Mouse (Mus musculus): ENCODE measurements around the gene Gm21863. TPM values are rescaled to one million over a fixed set of nuclear protein-coding genes. Genes with fewer than 3 reads are reported as not detected.
"Not testable (repeated sequence)": the region's sequence is repeated elsewhere in the genome, so short reads cannot be mapped to it uniquely, and the experiment has no call there.

Gm21863 gene
- not detected in 2 replicates for polyA plus RNA-seq (2015; fragmentation: Nextera tagmentation; extraction: Ambion mirVana)

DNA sequence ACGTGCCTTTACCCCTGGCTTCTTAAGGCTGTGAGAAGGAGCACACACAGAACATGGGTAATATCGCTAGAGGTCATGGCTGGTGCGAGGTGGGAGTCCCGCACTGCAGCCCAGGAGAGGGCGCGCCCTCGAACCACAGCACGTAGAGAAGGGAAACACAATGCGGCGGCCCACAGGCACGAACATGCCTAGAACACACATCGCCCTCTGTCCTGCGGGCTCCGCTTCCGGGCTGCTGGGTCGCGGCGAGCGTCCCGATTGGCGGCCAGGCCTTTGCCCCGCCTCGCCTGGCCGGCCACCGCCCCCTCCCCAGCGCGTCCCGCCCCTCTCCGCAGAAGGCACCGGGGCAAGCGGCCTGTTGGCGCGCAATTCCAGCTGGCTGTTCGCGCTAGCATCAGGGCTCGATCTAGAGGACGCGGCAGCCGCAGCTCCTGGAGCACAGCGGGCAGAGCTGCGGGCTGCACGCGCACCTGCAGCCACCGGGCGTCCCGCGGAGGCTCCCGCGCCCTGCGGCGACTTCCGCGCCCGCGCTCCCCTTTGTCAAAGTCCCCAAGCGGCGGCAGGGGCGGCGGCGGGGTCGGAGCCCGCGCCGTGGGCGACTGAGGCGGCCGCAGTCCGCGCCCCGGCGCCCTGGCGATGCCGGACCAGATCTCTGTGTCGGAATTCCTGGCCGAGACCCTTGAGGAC lies at the start of gene Gm21863:
Gm21863 (plus strand) TSS at position 637 of the 687 bp plus-strand sequence.
- not testable (repeated sequence) for H3K4me3 ChIP-seq (ENCODE audit: low read depth, low read length); H3K9ac ChIP-seq (ENCODE audit: low read depth, low read length); H3K27me3 ChIP-seq (ENCODE audit: control insufficient read depth, insufficient read depth, low read depth, low read length); H3K4me1 ChIP-seq (ENCODE audit: control insufficient read depth, low read depth, low read length); H3K4me2 ChIP-seq (ENCODE audit: low read depth, low read length); H3K27ac ChIP-seq (ENCODE audit: low read length); H3K9me3 ChIP-seq (replicated peaks; ENCODE audit: control insufficient read depth, low read length); H3K36me3 ChIP-seq (ENCODE audit: control insufficient read depth, insufficient read depth)
- 13% methylated on average over 49 of the region's 75 CpGs for WGBS (ENCODE audit: insufficient replicate concordance)
- ATAC-seq (ENCODE audit: low read depth), result peak; percentile 72

DNA sequence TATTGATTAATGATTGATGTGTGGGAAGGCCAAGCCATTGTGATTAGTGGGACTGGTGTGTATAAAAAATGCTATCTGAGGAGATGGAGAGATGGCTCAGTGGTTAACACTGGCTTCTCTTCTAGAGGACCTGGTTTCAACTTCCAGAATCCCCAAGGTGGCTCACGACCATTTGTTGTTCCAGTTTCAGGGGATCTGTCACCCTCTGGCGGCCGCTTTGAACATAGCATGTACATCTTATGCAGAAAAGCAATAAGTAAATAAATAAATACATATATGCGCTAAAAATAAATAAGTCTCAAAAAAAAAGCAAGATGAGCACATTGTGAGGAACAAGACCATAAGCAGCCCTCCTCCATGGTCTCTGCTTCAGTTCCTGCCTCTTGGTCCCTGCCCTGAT lies 26.3 kb upstream of the Gm21863 start:
- H3K9ac ChIP-seq (ENCODE audit: low read depth, low read length); H3K4me1 ChIP-seq (ENCODE audit: control insufficient read depth, low read depth, low read length); H3K36me3 ChIP-seq (ENCODE audit: control insufficient read depth, insufficient read depth); H3K4me2 ChIP-seq (ENCODE audit: low read depth, low read length); H3K4me3 ChIP-seq (ENCODE audit: low read depth, low read length); H3K27ac ChIP-seq (ENCODE audit: low read length); H3K9me3 ChIP-seq (replicated peaks; ENCODE audit: control insufficient read depth, low read length); ATAC-seq (ENCODE audit: low read depth); H3K27me3 ChIP-seq (ENCODE audit: control insufficient read depth, insufficient read depth, low read depth, low read length): not testable (repeated sequence)
- WGBS (ENCODE audit: insufficient replicate concordance), result 26% methylated on average over 4 of the region's 4 CpGs
